Mouse (Mus musculus) testis, postnatal 10 days (tissue): ENCODE measurements around the gene Smim20.

Experiments
- DNase-seq: peaks from one replicate; pipeline ENCODE4 v3.0.0; 2021; ENCODE audit warnings: low spot score

Gene Smim20

GRCm38 (mm10) chr5:53307437-53307836, 40.6 kb downstream of the Smim20 start:
- DNase-seq: no peak

GRCm38 (mm10) chr5:53314404-53315167, 47.7 kb downstream of the Smim20 start:
- no peak for DNase-seq

GRCm38 (mm10) chr5:53315829-53316228, 48.9 kb downstream of the Smim20 start:
- no peak for DNase-seq

- no peak for DNase-seq
Measured at GRCm38 (mm10) chr5:53317396-53317795, 50.5 kb downstream of the Smim20 start.

GRCm38 (mm10) chr5:53317885-53318466, 51.1 kb downstream of the Smim20 start:
- DNase-seq: no peak

- DNase-seq: no peak
Measured at GRCm38 (mm10) chr5:53320331-53320730, 53.4 kb downstream of the Smim20 start.

GRCm38 (mm10) chr5:53321901-53322300, 55.0 kb downstream of the Smim20 start:
- no peak for DNase-seq

- DNase-seq: no peak
Measured at GRCm38 (mm10) chr5:53322471-53322870, 55.6 kb downstream of the Smim20 start.

GRCm38 (mm10) chr5:53323121-53323520, 56.2 kb downstream of the Smim20 start:
- DNase-seq: no peak

- DNase-seq: no peak
Measured at GRCm38 (mm10) chr5:53324256-53324655, 57.4 kb downstream of the Smim20 start.

GRCm38 (mm10) chr5:53324791-53325190, 57.9 kb downstream of the Smim20 start:
- no peak for DNase-seq

GRCm38 (mm10) chr5:53326023-53326422, 59.1 kb downstream of the Smim20 start:
- DNase-seq: peak; percentile 77

- no peak for DNase-seq
Measured at GRCm38 (mm10) chr5:53326491-53326890, 59.6 kb downstream of the Smim20 start.
